Mouse (Mus musculus) testis, adult 2 months (tissue): ENCODE measurements around the gene Vsig2.

Source experiments
- CTCF ChIP-seq: fragments of 200-500 bp; IDR thresholded peaks from 2 replicates; pipeline ENCODE4 v1.5.1; 2012; ENCODE audit warnings: low read depth, mild to moderate bottlenecking, inconsistent platforms, low read length, moderate library complexity; ENCODE audit not compliant: control insufficient read depth, insufficient read depth, insufficient replicate concordance
- POLR2A ChIP-seq: fragments of 200-500 bp; IDR thresholded peaks from 2 replicates; pipeline ENCODE4 v1.6.1; 2012; ENCODE audit warnings: low read depth, mild to moderate bottlenecking, inconsistent platforms, low read length, moderate library complexity; ENCODE audit not compliant: control insufficient read depth

GRCm38 (mm10) chr9:37501170-37501569 lies 37.9 kb upstream of the Vsig2 start:
- TF ChIP-seq CTCF (no peak), POLR2A (no peak)
